Mouse (Mus musculus) MN1 (cell line): ENCODE measurements around the gene Efcab11.

Experiments
- DNase-seq: peaks from one replicate; pipeline ENCODE4 v3.0.0-alpha.2; 2016; ENCODE audit warnings: low spot score

The Efcab11 gene

GRCm38 (mm10) chr12:99752986-99753385, 131.3 kb downstream of the Efcab11 start:
- no peak for DNase-seq

- DNase-seq, result no peak
Observed at GRCm38 (mm10) chr12:99749391-99749790, 134.8 kb downstream of the Efcab11 start.

GRCm38 (mm10) chr12:99741631-99742030, 142.6 kb downstream of the Efcab11 start:
- DNase-seq, result no peak

- DNase-seq, result no peak
Observed at GRCm38 (mm10) chr12:99739211-99739610, 145.0 kb downstream of the Efcab11 start.

- no peak for DNase-seq
Observed at GRCm38 (mm10) chr12:99738256-99738655, 146.0 kb downstream of the Efcab11 start.

- no peak for DNase-seq
Observed at GRCm38 (mm10) chr12:99736971-99737370, 147.3 kb downstream of the Efcab11 start.

DNA sequence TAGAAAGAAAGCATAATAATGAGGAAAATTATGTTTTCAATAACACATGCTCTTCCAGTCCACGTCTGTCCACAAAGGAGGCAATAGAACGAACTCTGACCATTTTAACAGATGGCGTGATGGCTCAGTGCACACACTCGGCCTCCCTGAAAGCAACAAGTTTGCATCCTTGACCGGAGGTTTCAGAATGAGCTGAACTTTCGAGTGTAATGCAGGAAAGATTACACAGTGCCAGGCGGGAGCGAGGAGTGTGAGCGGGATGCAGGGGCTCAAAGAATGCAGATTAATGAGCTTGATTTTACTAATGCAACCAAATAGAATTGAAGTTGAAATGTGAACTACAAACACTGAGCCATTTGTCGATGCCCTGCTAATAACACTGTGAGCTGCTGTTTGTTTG, 149.1 kb downstream of the Efcab11 start:
- no peak for DNase-seq

DNA sequence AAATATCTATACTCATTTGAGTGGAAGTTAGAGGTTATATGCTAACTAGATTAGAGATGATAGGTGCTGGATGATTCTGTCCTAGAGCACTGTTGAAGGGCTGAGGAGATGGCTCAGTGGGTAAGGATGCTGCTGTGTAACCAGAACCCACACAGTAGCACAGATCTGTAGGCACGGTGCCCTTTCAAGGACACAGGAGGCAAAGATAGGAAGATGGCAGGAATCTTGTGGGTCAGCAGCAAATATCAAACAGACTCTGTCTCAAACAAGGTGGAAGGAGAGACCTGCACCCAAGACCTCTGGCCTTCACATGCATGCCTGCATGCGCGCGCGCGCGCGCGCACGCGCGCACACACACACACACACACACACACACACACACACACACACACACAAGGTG, 160.0 kb downstream of the Efcab11 start:
- no peak for DNase-seq

GRCm38 (mm10) chr12:99723791-99724190, 160.4 kb downstream of the Efcab11 start:
- no peak for DNase-seq

DNA sequence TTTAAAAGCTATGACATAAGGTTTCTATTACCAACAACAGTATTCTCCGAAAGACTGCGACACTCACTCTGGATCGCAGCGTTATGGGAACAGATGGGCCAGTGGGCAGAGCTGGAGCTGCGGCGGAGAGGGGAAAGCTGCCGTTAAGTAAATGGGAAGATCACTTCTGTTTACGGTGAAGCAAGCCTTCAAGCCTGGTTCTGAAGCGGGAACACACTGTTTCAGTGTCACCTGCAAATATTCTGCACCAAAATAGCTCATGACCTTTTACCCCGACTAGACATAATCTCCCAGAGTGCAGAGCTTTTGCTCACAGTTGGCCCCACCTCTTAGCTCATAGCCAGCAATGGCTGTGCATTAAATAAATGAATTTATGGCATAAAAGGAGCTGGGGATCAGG, 162.9 kb downstream of the Efcab11 start:
- no peak for DNase-seq

- DNase-seq, result no peak
Observed at GRCm38 (mm10) chr12:99719777-99720176, 164.5 kb downstream of the Efcab11 start.

DNA sequence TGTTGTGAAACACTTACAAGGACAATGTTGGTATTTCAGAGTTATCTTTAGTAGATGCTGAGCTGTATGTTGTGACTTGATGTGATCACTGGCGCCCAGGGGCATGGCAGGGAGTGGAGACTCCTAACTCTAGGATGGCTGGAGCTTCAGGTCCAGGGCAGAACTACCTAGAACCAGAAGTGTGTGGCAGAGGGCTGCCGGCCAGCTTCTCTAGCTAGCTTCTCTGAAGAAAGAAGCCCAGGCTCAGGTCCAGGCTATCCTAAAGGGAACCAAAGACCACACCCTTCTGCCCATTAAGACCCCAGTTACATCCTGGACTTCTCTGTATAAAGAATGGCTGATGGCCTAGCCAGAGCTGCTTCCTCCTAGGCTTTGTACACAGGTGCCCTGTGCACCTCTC, 166.1 kb downstream of the Efcab11 start:
- DNase-seq, result no peak

GRCm38 (mm10) chr12:99716038-99716610, 168.1 kb downstream of the Efcab11 start:
- peak; percentile 19 for DNase-seq

DNA sequence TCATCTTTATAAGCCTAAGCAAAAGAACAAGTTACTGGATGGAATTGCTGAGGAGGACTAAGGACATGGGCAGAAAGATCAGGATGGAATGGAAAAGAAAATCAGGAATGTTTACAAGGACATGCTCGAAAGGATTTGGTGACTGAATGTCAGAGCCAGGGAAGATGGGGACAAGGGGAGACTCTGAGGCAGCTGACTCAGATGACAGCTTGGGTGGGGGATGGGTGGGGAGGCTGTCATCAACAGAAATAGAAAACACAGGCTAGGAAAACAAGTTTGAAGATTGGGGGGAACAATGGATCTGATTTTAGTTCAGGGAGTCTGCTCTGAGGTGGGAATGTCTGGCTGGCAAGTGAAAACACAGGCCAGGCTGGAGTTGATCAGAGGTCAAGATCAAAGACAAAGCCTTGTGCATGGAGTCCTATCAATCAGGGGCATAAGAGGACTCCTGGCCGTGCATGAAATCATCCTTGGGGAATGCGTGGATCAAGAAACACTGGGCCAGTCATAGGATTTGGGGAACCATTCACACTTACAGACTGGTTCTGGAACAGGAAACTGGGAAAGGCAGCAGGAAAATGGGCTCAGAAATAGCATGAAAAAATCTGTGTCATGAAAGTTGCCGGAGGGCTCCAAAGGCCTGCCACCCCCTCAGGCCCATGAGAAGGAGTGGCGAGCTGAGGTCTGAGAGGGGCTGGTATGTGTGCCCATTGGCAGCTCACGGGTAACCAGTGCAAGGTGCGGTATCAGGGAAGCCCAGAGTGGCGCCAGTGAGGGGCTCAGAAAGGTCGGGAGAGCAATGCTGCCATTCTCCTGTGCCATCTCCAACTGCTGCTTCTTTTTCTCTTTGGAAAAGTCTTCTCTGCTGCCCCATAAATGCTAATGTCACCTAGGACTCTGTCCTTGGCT, 168.9 kb downstream of the Efcab11 start:
- DNase-seq, result no peak

DNA sequence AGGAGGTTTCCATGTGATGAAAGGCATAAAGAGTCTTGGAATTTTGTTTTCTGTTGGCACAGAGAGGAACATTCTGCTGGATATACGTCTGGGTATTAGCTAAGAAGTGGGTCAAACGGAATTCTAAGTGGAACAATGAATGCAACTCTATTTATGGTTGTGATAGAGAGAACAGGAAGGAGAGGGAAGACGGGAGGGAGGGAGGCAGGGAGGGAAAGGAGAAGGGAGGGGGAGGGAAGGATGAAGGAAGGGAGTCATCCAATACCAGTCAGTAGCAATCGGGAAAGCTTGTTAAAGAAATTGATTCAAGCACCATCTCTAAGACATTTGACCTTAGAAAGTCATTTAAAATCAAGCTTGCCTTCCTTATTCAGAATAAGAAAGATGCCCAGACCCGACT, 172.0 kb downstream of the Efcab11 start:
- no peak for DNase-seq

- DNase-seq, result no peak
Observed at GRCm38 (mm10) chr12:99702248-99702647, 182.0 kb downstream of the Efcab11 start.

DNA sequence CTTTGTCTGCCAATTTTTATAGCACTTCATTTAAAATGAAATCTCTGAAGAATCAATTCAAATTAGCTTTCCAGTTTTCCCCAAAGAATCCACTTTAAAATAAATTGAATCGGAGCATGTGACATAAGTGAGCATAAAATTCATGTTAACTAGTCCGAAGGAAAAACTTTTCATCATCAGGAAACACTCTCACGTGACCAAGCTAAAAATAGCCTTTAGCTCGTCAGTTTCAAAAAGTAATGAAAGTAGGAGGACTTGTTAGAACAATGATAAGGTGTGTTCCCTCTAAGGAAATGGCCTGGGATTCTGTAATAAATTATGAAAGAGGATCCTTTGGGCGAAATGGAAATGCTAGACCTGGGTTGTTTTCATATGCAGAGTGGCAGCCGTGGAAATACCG, 183.9 kb downstream of the Efcab11 start:
- DNase-seq, result no peak

GRCm38 (mm10) chr12:99699379-99700023, 184.7 kb downstream of the Efcab11 start:
- no peak for DNase-seq

DNA sequence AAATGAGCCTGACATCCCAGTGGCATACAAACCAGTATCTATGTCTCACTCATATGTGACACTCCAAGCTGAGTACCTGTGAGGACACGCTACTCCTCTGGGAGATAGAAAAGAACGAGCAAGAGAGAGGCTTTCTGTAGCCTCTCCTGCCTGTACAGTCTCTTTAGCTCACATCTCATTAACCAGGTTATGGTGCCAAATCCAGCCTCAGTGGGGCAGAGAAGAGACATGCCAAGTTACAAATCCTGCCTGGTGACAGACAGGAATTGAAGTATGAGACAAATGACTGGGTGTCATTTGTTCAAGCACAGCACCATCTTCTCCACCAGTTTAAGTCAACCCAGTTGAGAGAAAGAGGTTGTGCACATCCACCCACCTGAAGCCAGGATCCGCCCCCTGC, 190.2 kb downstream of the Efcab11 start:
- no peak for DNase-seq

- DNase-seq, result peak; percentile 53
Observed at GRCm38 (mm10) chr12:99686418-99686992, 197.7 kb downstream of the Efcab11 start.

DNA sequence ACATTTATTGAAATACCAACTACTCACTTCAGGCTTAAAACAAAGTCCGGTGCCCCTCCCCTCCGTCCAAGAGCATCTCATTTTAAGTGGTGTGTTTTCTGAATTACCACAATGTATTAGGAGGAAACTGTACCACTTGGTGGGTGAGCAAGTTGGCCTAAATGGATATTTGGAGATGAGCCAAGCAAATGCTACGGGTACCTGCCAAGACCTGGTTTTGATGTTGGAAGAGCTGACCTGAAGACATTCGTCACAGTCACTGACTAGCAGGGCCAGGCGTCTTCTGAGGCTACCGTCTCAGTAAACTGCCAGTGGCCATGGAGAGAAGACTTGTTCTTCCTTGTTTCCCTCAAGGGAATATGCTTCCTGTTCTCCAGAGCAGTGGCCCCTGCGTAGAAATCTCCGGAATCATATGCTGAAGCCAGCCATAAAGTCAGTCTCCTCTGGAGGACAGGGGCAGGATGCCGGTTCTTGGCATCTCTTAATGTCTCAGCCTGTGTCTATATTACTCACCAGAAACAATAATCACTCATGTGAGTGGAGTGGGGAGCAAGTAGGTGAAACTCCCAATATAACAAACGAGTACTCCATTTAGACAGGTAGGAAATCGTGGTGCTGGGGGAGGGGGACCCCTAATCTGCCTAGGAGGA, 198.7 kb downstream of the Efcab11 start:
- DNase-seq, result no peak

- DNase-seq, result no peak
Observed at GRCm38 (mm10) chr12:99681681-99682080, 202.6 kb downstream of the Efcab11 start.
